Mouse (Mus musculus) brown adipose tissue, adult 24 weeks (tissue): Measurements from ENCODE around the gene Padi2. TPM values are rescaled to one million over a fixed set of nuclear protein-coding genes. Genes with fewer than 3 reads are reported as not detected.

Experiments used
- H3K27ac ChIP-seq: fragments of 200-500 bp; replicated peaks from 2 replicates; pipeline ENCODE4 v1.5.1; 2012; ENCODE audit warnings: low read depth, mild to moderate bottlenecking, low read length
- H3K4me1 ChIP-seq: fragments of 200-500 bp; 2 replicates; pipeline ENCODE4 v1.6.1; 2012; ENCODE audit warnings: low read length, mixed read lengths; ENCODE audit not compliant: control insufficient read depth, insufficient read depth, insufficient read length
- H3K4me3 ChIP-seq: fragments of 200-500 bp; 2 replicates; pipeline ENCODE4 v1.5.1; 2012; ENCODE audit warnings: low read depth, mild to moderate bottlenecking, low read length, moderate library complexity; ENCODE audit not compliant: insufficient read depth
- polyA plus RNA-seq: library from polyadenylated mRNA; stranded (reverse); fragments of >200 nt; gene quantifications from 2 replicates; pipeline ENCODE4 v1.2.4, GENCODE M21; 2012; ENCODE audit not compliant: missing spikeins, insufficient read depth, insufficient read length

The Padi2 gene
- polyA plus RNA-seq, result 1.6 and 2.5 TPM in 2 replicates

DNA sequence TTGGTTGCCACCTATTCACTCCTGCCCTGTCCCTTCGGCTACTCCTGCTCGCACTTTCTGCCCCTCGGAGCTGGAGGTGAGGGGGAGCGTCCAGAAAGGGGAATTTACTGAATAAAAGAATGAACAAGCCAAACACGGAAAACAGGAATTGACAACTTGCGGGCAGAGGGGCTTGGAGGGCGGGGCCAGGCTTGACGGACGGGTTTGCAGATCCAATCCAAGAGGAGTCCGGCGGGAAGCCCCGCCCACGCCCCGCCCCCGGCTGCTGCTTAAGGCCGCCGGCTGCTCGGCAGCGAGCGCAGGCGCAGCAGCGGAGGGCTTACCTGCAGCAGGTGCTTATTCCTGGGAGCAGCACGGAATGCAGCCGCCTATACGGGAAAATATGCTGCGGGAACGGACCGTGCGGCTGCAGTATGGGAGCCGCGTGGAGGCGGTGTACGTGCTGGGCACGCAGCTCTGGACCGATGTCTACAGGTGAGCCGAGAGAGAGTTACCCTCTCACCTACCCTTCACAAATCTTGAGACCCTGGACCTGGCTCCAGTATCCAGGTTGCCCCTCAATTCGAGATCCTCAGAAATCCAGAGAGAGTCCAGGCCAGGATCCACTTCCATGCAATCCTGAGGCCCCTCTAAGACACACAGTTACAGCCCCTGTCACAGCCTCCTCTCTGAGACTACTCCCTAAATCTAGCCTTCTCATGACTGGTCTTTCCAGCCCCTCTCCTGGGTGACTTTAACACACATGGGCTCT is at the start of gene Padi2:
Gene Padi2 (plus strand): TSS at position 269 of the 751 bp plus-strand sequence.
- Histone ChIP-seq H3K27ac (no peak within 1 kb of the TSS; the same call in 1 of the 2 replicates), H3K4me1 (no peaks in the 10 kb centered on the region), H3K4me3 (peak within 1 kb of the TSS; percentile 33)

DNA sequence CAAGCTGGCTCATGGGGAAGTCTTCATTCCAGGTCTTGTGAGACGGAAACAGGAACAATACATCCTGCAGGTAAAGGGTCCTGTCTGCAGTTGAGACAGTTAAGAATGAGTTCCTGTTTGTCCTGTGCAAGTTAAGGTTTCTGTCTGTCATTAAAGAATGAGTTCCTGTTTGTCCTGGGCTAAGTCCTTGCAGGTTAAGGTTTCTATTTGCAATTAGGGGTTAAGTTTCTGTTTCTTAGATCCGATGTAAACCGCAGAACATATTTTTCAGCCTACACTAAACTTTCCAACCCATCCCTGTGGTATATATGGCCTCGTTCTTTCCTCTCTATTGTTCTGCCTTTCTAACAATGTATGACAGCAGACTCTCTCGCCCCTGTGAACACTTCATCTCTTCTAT is 49.1 kb upstream of the Padi2 start:
- no peak overlapping the region for H3K4me3 ChIP-seq
- no peak overlapping the region for H3K27ac ChIP-seq
- peaks cover 10% of the 10 kb centered on the region for H3K4me1 ChIP-seq

DNA sequence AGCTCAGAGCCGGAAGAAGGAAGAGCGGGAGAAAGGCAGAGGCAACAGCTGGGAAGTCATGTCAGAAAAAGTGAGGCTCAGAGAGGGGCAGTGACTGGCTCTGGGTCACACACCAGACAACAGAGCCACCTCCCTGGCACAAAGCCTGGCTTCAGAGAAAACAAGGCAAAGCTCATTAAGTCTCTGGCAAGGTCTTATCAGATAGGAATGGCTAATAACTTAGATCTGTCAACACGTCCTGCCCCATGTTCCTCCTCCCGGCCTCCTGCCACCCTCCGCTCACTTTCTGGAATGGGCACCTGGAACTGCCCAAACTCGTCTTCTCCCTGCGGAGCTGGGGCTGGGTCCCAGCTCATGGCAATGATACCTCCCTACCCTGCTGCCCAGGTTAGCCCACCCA is 48.3 kb upstream of the Padi2 start:
- Histone ChIP-seq H3K4me3 (no peak overlapping the region), H3K4me1 (peaks cover 10% of the 10 kb centered on the region), H3K27ac (no peak overlapping the region)

DNA sequence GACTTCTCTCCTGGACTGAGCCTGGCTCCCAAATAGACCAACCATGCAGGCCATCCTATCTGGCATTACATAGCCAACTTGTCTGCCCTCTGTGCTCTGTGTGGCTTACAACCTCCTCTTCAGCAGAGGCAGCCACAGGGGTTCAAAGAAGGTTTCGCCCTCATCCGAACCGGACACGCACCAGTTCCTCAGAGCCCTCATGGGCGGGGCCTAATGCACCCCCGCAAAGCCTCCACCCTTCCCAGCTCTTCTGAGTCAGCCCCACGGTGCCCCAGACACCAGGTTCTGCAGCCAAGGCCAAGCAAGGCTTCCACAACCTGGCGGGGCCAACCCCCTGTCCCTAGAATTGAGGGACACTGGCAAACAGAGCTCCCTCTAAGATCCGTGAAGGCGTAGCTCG is 46.9 kb upstream of the Padi2 start:
- peaks cover 10% of the 10 kb centered on the region for H3K4me1 ChIP-seq
- H3K4me3 ChIP-seq, result no peak overlapping the region
- H3K27ac ChIP-seq, result no peak overlapping the region

DNA sequence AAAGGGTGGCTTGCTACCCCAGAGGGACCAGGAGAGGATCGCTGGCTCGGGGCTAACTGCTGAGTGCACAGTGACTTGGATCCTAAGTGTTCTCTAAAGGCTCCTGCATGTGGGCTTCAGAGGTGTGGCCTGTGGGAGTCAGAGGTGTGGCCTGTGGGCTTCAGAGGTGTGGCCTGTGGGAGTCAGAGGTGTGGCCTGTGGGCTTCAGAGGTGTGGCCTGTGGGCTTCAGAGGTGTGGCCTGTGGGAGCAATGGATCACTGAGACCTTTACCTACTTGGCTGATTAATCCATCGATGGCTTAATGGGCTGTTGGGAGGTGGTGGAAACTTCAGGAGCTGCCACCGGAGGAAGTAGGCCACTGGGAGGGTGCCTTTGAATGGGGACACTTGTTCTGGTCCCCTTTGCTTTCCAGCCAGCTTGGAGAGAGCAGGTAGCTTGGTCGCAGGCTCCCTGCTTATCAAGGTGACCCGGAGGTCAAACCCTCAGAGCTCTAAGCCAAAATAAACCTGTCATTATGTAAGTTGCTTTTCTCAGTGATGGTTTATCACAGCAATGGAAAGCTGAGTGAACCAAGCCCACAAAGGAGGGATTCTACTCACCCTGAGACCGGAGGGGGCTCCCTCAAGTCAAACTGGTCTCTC is 45.9 kb upstream of the Padi2 start:
- H3K27ac ChIP-seq, result peak overlapping the region; percentile 63
- H3K4me1 ChIP-seq, result peaks cover 10% of the 10 kb centered on the region
- H3K4me3 ChIP-seq, result no peak overlapping the region

DNA sequence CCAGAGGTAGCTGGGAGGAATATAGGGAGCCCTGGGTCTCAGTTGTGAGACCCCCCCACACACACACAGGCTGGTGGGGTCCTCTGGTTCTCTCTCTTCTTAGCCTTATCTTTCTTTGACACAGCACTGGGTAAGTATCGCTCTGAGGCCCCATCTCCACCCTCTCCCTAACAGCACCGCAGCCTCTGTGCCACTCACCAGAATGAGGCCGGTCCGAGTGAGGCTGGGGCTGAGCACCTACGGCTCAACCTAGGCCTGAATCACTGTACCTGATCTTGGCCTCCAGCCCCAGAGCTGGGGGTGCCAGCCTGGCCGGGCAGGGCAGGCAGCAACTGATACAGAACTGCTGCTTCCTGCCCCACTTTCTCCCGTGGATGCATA is 45.4 kb upstream of the Padi2 start:
- Histone ChIP-seq H3K27ac (peak overlapping the region; percentile 63), H3K4me3 (no peak overlapping the region), H3K4me1 (peaks cover 10% of the 10 kb centered on the region)

DNA sequence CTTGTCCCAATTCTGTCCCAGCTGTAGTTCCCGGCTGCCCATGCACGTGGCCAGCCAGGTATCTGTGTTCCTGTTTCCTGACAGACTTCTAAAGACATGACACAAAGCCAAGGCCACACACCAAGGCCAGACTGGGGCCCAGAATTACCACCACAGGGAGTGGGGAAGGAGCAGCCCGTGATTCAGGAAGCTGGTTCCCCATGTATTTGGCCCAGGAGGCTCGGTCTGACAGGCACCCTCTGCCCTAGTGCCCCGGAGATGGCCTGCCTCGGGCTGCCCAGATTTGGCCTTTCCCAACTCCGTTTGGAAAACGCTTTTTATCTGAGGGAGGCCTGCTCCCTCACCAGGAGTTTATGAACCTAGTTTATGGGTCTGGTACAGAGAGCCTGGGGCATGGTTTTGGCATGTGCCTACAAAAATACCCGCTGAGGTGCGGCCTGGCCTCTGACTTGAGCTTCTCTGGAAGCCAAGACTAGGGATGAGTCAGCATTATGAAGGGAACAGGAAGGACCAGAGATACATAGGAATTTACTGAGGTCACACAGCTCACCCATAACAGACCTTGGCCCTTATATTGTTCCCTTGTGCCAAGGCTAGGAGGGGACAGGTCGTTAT is 44.0 kb upstream of the Padi2 start:
- no peak overlapping the region for H3K4me3 ChIP-seq
- peak overlapping the region; percentile 80 for H3K27ac ChIP-seq
- peaks cover 10% of the 10 kb centered on the region for H3K4me1 ChIP-seq

DNA sequence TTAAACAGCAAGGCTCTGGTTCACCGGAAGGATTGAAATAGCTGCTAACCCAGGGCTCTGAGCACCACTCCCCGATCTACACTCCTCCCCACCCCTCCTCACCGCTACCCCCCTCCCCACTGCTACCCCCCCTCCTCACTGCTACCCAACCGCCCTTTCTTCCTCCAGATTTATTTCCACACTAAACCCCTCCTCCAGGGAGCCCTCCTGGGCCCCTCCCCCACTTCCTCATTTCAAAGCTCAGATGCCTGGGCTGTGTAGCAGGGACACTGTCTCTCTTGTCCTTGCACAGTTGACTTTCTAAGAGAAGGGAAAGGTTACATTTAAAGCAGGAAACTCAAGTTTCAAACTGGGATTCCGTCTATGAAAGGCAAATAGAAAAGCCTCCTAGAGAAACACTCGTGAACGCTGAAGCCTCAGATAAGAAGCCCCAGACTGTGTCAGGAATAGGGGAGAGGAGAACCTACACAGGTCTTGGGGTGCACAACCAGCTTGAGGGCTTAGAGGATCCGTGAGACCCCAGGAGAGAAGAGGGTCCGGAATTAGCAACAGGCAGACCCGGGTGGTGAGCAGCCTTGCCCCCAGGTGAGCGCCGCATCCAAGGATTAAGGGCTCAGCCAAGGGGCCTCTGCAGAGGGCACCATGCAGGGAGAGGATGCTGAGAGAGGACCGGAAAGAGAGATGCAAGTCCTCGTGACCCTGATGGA is 37.5 kb upstream of the Padi2 start:
- no peak overlapping the region for H3K4me3 ChIP-seq
- H3K27ac ChIP-seq, result no peak overlapping the region

DNA sequence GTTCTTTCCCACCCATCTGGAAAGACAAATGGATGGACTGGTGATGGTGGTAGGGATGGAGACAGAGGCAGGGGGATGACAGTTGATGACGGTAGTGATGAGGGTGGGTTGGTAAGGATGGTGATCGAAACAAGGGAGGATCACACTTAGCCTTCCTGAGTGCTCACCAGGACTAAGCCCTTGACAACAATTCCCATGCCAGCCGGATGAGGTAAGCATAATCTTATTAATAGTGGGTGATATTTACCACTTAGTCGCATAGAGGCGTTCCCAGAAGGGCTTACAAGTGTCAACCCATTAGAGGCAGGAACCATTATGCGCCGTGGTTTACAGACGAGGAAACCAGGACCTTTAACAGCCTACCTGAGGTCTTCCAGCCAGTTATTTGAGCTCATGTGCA is 36.2 kb upstream of the Padi2 start:
- Histone ChIP-seq H3K4me3 (no peak overlapping the region), H3K4me1 (no peaks in the 10 kb centered on the region; the same call in 1 of the 2 replicates), H3K27ac (no peak overlapping the region)

More for the DNA sequence above, 37.5 kb upstream of the Padi2 start:
- no peaks in the 10 kb centered on the region; the same call in 1 of the 2 replicates for H3K4me1 ChIP-seq

DNA sequence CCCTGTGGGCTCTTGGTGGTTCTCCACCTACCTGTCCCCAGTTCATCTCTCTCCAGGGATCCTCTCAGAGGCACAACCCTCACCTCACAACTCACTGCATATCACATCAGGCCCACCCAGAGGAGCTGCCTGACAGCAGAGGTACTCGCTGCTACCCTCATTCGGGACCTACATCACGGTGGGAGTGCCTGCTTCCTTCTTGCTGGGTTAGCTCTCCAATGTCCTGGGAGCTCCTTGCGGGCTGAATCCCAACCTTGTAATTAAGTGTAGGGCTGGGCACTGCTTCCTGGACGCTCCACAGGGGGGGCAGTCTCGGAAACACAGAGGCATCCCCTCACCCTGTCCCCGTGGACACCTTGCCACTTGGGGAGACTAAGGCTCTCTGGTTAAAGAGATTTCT is 35.3 kb upstream of the Padi2 start:
- no peaks in the 10 kb centered on the region; the same call in 1 of the 2 replicates for H3K4me1 ChIP-seq
- H3K4me3 ChIP-seq, result no peak overlapping the region
- no peak overlapping the region for H3K27ac ChIP-seq

DNA sequence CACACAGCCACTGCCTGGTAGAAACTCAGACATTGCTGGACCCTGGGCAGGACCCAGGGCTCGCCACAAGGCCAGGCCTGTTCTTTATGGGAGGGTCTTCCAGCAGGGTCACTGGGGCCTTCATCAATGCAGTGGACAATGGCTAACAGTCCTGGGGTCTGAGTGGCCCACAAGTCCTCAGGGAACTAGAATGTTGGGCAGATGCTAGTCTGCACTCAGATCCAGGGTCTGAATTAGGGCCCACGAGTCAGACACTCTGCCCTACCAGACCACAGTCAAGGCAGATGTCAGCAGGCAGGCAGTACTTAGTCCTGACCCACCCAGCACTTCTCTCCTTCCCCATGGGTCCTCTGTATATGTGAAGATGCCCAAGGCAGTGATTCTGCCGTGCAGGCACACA is 34.8 kb upstream of the Padi2 start:
- Histone ChIP-seq H3K4me3 (no peak overlapping the region), H3K27ac (no peak overlapping the region)

DNA sequence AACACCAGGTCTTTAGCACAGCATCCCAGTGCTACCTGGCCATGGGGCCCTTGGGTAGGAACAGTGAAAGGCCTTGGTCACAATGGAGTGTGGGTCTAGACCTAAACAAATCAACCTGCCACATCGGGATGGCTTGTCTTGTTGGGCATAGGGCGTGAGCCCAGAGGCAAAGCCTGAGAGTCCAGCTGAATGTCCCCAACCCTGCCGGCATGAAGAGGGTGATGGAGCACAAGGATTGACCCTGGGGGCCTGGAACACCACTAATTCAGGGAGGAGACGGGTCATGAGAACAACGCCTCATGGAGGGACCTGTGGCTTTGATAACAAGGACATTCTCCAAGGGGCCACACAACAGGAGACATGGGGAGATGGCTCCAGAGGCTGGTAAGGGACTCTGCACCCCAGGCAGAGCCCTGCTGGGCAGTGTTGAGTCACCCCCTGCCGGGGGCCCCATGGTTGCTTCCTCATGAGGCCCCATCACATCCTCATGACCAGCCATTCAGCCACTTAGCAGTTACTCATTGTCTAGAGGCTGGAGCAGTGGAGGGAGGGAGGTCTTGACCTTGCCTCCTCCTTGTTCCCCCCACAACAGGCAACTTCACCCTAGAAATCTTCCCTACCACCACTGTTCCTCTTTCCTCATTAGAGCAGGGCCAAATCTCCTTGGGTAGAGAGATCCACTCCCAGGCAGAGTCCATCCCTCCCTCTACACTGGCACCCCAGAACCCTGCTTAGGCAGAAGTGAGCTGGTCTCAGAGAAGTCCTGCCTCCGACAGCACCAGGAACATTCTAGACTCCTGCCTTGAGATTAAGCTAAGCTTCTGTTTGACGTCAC is 34.1 kb upstream of the Padi2 start:
- H3K4me1 ChIP-seq, result no peaks in the 10 kb centered on the region; the same call in 1 of the 2 replicates
- H3K27ac ChIP-seq, result no peak overlapping the region
- no peak overlapping the region for H3K4me3 ChIP-seq

More for the DNA sequence above, 34.8 kb upstream of the Padi2 start:
- H3K4me1 ChIP-seq, result no peaks in the 10 kb centered on the region; the same call in 1 of the 2 replicates

DNA sequence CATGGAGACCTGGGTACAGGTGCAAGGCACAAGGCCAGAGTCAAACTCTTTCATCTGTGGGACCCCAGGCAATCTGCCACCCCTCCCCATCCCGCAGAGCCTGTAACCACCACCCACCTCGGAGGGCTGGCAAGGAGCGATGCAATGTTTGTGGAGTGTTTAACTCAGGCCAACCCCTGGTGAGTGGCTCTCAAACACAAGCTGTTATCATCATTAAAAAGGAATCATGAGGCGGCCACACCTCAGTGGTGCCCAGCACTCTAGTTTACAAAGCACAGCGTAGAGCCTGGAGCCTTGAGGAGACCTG is 33.5 kb upstream of the Padi2 start:
- H3K4me3 ChIP-seq, result no peak overlapping the region
- no peak overlapping the region for H3K27ac ChIP-seq
- H3K4me1 ChIP-seq, result no peaks in the 10 kb centered on the region; the same call in 1 of the 2 replicates

DNA sequence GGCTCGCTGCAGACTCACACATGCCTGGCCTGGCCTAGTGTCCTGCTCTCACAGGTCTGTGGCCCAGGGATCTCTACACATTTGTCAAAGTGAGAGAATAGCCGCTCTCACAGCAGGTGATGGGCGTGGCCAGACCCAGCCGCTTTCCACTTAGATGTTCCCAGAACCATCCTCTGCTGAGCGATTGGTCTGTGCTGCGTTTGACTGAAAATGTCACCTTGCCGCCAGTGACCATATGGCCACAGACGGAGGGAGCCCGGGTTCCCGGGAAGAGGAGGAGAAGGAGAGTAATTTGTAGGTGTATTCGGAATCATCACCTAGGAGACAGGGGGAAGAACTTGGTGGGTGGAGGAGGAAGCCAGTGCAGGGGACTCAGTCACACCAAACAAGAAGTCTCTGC is 33.1 kb upstream of the Padi2 start:
- Histone ChIP-seq H3K4me1 (no peaks in the 10 kb centered on the region; the same call in 1 of the 2 replicates), H3K27ac (no peak overlapping the region), H3K4me3 (no peak overlapping the region)
